Mouse (Mus musculus): ENCODE results near the gene Plscr4.

- TF ChIP-seq CTCF (IDR thresholded peaks at IDR 0.05; ENCODE audit: low read depth) (no peak), EP300 (IDR thresholded peaks at IDR 0.05; ENCODE audit: low read depth) (no peak)
Observed at GRCm38 (mm10) chr9:92441468-92441867, 15.7 kb upstream of the Plscr4 start.
